Mouse (Mus musculus): Measurements from ENCODE around the gene Trim80.
A peak's percentile ranks its signal among the peaks of the same experiment; 100 is the strongest.

Gene Trim80

DNA sequence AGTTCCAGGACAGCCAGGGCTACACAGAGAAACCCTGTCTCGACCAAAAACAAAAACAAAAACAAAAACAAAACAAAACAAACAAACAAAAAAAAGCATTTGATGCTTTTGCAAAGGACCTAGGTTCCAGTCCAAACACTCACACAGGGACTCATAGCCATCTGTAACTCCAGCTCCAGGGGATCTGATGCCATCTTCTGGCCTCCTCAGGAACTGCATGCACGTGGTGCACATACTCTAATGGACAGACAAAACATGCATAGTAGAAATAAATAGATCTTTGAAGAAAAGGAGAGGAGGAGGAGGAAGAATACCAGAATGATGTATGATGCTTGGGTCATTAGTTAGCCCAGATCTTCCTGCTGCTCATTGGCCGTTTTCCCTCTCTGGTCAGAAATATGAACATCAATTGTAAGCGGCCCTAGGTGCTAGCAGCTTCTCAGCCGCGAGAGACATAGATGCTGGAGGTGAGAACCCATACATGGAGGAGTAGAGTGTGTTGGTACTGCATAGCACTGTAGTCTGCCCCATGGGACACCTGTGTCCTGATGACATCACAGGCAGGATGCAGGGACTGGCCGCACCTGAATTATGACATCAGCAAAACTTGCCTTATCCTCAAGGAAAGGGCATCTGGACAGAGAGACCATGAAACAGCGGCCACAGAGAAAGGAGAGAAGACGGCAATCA is at the start of gene Trim80:
Gene Trim80 (plus strand): TSS at position 640 of the 690 bp plus-strand sequence.
- no peak for DNase-seq

DNA sequence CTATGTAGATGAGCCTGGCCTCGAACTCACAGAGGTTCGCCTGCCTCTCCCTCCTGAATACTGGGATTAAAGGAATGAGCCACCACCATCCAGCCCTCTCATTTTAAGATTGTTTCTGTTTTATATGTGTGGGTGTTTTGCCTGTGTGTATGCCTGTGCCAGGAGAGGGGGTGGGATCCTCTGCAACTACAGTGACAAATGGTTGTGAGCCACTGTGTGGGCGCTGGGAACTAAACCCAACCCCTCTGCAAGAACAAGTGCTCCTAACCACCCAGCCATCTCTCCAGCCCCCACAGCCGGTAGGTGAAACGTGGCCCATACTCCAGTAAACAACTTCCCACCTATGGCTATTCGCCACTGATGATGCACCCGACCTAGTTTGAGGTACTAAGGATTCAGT is 49.0 kb upstream of the Trim80 start:
- DNase-seq, result no peak

DNA sequence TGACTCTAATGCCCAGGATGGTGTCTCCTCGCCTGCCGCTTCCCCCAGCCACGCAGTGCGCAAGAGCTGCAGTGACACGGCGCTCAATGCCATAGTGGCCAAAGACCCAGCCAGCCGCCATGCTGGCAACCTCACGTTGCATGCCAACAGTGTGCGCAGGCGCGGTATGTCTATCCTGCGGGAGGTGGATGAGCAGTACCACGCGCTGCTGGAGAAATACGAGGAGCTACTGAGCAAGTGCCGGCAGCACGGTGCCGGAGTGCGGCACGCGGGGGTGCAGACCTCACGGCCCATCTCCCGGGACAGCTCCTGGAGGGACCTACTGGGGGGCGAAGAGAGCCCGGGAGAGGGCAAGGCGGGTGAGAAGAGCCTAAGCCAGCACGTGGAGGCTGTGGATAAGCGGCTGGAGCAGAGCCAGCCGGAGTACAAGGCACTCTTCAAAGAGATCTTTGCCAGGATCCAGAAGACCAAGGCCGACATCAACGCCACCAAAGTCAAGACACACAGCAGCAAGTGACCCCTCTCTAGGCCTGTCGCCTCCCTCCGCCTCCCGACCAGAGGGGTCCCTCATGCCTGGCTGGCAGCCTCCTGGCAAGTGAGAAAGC is 46.5 kb upstream of the Trim80 start:
- no peak for DNase-seq

DNA sequence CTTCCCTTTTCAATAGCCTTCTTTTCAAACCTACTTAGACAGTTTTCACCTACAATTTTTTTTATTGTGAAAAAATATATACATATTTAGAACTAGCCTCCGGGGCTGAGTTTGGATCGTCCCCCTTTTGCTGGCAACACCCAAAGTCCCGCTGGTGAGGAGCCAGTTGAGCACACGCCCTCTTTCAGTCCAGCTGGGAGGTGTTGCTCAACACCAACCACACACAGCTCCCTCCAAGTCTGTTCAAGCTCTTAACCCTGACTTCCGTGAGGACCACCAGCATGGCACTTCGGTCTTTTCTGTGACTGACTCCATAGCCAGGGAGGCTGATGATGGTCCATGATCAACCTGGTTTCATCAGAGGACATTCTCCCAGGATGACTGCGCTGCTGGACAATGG is 42.3 kb upstream of the Trim80 start:
- no peak for DNase-seq

DNA sequence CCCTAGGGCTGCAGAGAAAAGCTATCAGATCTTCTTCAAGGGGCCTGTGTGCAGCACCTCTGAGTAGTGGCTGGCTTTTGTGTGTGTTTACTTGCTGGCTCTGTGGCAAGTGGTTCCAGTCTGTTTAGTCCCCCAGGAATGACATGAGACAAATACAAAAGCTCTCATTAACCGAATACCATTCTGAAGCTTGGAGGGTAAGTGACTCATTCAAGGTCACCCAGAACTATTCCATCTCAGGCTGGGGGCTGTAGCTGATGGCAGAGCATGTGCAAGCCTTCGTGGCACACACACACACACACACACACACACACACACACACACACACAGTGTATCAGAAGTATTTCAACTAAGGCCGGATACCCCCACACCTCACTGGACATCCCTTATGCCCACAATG is 40.2 kb upstream of the Trim80 start:
- no peak for DNase-seq

DNA sequence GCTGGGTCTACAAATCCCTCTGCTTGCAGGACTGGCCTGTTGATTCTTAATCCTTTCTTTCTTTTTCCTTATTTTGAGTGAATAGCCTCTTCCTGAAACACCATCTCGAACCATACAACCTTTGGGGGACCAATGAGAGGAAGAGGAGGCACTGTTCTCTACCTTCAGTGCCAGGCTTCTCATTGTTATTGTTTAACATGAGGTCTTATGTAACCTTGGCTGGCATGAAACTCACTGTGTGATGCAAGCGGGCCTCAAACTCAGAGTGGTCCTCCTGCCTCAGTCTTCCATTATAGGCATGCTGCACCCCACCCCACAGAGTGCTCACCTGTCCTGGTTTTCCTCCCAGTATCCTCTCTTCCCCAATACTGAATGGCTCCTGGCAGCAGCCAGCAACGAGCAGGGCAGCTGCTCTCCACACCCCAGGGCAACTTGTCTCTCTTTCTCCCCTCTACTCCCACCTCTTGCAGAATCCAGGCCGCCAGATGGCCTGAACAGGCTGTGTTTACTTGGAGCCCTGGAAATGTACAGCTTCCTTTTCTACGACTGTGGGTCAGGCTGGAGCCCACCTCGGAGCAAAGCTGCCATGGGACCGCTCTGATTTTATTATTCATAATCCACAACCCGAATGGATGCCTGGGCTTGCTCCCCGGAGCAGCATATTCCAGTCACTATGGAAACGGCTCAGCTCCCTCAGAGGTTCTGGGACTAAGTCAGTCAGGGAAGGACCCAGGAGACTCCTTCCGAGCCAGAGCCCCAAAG is 39.5 kb upstream of the Trim80 start:
- no peak for DNase-seq

DNA sequence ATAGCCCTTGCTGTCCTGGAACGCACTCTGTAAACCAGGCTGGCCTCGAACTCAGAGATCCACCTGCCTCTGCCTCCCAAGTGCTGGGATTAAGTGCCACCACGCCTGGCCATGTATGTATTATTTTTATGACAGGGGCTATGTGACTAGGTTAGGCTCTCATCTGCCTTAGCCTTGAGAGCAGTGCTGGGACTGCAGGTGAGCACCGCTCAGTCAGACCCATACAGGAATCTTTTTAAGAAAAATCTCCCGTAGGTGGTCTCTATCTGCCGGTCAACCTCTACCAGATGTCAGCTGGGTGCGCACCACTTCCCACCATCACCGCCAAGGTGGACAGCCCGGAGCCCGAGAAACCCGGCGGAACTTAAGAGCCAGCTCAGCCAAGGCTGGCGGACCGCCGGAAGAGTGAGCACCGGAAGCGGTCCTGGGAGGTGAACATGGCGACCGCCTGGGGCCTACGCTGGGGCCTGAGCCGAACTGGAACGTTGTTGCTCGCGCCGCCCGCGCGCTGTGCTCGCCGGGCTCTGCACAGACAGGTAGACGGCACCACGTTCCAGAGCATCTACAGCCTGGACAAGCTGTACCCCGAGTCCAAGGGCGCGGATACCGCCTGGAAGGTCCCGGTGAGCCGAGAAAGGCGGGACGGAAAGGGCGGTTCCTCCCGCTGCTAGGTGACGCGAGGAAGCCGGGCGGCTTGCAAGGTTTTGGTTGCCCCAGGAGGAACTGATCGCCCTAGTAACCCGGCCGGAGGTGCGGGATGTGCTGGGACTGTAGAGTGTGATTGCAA is 36.8 kb upstream of the Trim80 start, which contains the start of gene Mrpl58:
Gene Mrpl58 (plus strand): TSS at position 415 of the 787 bp plus-strand sequence.
- peak; percentile 85 for DNase-seq

DNA sequence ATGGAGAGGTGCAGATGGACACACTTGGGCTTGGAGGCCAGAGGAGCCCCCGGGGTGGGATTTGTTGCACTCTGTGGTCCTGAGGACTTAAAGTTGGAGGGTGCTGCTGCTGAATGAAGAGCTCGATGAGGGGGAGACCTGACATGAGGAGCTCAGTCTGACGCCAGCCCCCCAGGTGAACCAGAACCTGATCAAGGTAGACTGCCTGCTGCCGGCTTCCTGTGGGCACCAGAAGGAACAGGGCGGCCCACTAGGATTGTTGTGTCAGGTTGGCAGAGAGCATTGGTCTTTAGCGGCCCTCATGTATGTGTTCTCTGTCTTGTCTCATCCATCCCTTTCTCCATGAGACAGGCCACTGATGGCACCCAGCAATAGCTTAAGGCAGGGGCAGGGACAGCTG is 34.6 kb upstream of the Trim80 start:
- DNase-seq, result no peak

DNA sequence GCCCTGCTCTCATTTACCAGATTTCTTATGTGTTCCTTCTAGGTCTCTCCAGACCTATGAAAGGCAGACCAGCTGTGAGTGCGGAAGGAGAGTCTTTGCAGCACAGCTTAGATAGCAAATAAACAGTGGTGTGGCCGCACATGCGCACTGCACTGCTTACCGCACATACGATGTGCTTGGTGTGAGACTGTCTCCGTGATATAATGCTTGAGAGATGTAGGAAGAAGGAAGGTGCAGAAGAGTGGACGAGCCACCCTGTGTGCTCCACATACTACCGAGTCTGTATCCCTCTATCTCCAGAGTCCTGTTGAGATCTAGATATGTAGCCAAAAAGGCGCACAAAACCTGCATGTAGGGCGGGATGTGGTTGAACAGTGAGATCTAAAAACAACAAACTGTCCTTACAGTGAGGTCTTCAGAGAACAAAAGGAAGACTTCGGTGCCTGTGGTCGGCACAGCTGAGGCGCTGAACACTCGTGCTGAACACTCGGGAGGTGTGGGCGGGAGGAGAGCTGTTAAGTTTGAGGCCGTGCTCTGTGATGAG is 33.4 kb upstream of the Trim80 start:
- no peak for DNase-seq

DNA sequence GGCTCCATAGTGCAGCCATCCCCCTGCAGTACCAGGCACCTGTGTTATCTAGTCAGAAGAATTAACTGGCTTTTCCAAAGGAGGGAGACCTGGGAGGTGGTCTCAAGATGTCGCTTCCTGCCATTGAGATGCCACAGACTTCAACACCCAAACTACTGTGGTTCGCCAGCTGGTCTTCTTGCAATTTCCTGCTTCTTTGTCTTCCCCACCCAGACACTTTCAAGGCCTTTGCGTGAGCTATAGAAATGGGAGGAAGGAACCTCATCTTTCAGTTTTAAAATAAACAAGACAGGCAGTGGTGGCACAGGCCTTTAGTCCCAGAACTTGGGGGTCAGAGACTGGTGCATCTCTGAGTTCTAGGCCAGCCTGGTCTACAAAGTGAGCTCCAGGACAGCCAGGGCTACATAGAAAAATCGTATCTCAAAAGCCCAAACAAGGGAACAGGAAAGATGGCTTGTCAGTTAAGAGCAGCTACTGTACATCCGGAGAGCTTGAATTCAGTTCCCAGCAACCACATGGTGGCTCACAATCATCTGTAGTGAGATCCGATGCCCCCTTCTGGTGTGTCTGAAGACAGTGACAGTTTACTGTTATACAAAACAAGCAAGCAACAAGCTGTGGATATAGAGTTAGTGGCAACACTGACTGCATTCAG is 32.0 kb upstream of the Trim80 start:
- DNase-seq, result no peak

DNA sequence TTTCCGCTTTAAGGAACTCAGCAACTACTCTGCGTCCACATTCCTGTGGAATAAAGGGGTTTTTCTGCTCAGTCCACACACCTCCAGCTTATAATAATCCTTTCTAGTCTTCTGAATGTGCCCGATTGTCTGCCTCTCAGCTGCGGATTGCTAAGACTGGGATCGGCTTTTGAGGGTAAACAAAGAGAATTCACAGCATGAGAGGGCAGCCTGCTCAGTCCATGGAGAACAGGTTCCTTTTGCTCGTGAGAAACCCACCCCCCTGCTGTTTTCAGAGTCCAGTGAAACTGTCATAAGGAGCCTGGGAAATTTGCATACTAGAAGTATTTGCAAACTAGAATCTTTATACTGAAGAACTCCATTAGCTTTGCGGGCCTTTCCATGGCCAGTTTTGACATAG is 30.8 kb upstream of the Trim80 start:
- no peak for DNase-seq

DNA sequence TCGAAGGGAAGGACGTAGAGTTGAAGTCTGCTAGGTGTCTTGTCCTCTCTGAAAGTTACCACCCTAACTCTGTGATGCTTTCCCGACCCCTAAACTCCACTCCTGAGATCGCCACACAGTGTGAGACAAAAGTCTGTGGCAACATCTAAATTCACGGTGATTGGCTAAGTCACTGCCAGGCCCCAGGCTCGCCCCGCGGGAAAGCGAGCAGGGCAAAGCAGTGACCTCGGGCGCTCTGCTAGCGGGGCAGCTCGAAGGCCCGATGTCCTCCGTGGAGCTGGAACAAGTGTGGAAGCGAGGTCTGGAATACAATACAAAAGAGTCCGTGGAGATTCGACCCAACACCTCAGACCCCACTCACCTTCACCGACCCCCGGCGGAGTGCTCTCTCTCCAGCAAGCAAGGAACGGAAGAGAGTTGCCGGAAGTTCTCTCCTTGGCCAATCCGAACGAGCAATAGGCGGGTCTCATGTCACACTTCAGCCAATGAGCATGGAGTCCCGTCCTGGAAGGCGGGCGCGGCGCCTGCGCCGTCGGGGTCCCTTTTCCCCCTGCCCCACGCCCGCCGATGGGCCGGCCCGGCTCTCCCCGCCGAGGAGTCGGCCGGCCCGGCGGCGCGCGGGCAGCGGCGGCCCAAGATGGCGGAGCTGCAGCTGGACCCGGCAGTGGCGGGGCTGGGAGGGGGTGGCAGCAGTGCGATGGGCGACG is 20.7 kb upstream of the Trim80 start, which contains the start of the genes Atp5h and Kctd2:
Gene Atp5h (minus strand): TSS at position 432 of the 707 bp plus-strand sequence.
Gene Kctd2 (plus strand): TSS at position 598 of the 707 bp plus-strand sequence.
- DNase-seq, result peak; percentile 93

DNA sequence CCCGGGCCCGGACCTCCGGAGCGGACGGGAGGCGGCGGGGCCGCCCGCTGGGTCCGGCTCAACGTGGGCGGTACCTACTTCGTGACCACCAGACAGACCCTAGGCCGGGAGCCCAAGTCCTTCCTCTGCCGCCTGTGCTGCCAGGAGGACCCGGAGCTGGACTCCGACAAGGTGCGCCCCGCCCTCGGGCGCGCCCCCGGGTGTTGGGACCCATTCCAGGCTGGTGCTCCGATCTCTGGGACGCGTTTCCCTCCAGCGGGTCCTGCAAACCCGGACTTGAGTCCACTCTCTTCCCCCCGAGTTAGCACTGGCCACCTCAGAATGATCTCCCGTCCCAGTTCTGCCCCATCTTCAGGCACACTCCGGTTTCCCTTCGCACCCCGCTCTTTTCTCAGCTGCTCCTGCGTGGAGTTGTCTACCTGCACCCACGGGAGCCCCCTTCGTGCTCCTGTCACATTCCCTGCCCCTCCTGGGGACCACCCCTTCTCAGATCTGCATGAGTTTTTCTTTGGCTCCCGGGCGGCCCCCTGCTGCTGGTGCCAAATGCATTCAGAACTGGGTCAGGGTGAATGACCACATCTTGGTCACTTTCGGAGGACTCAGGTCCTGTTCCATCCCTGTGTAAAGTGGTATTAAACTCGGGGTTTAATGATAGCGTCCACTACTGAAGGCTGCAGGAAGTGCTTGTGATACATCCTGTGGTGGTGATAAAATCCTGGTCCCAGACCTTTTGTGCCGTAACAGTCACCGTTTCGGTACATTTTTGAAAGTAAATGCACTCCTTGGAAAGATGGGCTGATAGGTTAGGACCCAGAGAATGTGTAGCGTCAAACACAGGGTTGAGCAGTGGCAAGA is 19.8 kb upstream of the Trim80 start:
- peak; percentile 64 for DNase-seq

DNA sequence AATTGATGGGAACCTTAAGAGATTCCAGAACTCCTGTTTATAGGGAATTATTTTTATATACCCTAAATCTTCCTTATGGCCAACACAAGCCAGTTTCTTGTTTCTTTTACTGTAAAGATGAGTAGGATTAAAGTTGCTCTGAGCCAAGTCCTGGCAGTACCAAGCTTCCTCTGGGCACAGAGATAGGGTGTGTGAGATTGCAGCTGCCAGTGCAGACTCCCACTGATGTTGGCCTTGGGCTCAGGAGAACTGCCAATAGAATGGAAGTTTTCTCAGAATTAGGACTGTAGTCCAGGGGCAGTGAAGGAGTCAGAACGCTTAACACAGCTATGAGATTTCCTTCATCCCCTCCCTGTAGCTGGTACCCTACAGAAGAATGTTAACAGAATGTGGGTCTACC is 19.0 kb upstream of the Trim80 start:
- no peak for DNase-seq

DNA sequence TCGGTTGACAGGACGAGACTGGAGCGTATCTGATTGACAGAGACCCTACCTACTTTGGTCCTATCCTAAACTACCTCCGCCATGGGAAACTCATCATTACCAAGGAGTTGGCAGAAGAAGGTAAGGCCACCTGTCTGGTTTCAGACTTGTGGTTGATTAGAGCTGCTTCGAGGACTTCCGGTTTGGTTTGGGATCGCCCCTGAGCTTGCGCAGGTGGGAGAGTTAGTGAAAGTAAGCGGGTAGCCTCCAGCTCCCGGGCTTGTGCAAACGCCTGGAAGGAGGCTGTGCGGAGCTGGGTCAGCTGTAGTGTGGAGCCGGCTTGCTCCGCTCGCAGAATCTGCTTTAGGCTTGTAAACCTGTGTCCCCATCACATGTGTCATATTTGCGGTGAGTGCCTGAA is 18.4 kb upstream of the Trim80 start:
- DNase-seq, result no peak

DNA sequence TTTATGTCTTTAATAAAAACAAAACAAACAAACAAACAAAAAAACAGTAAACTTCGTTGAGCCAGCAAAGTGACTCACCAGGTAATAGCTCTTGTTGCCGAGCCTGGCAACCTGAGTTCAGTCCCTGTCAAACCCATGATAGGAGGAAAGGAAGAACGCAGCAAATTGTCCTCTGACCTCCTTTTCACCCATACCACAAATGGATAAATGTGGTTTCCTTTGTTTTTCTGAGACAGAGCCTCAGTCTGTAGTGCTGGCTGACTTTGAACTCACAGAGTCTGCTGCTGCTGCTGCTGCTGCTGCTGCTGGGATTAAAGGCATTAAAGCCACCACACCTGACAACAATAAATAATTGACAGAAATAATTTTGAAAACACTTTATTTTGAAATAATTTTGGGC is 17.3 kb upstream of the Trim80 start:
- DNase-seq, result no peak

DNA sequence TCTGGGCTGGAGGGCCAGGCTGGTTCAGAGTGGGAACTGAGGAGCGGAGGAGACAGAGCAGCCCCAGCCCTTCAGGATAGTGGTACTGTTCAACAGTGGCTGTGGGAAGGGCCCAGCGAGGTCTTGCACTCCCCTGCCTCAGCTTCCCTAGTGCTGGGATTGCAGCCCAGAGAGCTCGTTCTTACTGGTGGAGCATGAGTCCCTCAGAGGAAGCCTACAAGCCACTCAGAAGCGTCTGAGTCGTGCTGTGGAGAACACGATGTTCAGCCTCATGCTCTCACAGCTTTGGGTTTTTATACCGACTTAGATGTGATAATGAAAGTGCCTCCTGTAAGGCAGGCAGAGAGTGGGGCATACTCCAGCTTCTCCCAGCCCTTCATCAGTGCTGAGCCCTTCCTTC is 15.7 kb upstream of the Trim80 start:
- DNase-seq, result no peak

DNA sequence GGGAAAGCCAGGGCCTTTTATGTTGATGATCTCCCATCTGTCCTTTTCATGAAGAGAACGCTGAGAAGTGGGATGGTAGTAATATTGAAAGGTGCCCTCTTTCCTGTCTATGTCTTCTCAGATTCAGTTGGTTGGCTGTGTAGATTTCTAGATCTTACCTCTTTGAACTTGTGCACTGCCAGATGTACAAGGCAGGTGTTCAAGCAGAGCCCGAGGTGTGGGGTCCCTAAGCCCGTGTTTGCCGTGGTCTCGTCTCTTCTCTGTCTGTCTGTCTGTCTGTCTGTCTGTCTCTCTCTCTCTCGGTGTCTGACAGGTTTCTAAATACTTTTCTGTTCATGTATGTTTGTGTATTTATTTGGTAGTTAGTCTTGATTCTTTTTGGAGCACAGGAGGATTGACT is 14.7 kb upstream of the Trim80 start:
- no peak for DNase-seq

DNA sequence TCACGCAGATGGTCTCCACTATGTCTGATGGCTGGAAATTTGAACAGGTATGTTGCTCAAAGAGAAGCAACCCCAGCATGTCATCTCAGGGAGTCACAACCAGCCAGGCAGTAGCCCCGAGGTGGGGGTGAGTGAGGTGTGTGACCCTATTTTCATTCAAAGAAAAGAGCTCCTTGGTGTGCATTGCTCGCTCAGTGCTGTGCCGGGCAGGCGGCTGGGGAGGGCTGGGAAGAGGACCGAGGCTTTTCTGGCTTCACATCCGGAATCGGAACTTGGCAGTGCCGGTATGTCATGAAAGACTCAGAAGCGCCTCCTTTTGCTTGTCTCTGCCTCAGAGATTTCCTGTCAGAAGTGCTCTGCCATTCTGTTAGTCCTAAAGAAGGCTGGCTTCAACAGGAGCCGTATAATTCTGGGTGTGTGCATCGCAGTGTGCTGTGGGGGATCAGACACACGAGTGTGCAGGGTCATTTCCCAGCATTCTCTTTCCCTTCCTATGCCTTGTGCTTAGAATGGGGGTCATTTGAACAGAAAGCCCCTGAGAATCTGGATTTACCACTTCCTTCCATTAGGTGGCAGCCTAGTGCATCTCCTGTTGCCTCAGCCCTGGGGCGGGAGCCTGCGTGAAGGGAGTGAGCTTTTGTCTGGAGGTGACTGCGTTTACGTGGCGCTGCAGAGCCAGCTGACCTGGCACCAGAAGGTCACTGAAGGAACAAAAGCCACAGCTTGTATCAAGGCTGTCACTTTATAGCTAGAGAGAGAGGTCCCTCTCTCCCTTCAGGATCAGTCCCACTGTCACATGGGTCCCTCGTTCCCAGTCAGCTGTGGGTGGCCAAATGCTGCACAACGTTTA is 12.6 kb upstream of the Trim80 start:
- peak; percentile 62 for DNase-seq

DNA sequence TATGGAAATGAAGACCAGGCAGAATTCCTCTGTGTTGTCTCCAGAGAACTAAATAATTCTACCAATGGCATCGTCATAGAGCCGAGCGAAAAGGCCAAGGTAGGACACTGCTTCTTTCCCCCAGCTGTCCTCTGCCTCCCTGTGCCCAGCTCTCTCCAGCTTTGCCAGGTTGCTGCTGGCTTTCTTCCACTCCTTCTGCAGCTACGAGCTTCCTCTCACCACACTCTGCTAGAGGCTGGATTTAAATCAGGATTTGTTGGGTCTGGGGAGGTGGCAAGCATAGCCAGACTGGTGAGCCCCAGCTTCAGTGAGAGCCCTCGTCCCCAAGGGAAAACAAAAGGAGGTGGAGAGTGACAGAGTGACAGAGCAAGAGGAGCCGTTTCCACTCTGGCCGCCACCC is 11.0 kb upstream of the Trim80 start:
- DNase-seq, result no peak
